Mouse (Mus musculus): ENCODE data around the gene Lrrc30. TPM values are rescaled to one million over a fixed set of nuclear protein-coding genes. Genes with fewer than 3 reads are reported as not detected.

Gene Lrrc30
- polyA plus RNA-seq, 1 experiment from 2014 or later, result not detected

DNA sequence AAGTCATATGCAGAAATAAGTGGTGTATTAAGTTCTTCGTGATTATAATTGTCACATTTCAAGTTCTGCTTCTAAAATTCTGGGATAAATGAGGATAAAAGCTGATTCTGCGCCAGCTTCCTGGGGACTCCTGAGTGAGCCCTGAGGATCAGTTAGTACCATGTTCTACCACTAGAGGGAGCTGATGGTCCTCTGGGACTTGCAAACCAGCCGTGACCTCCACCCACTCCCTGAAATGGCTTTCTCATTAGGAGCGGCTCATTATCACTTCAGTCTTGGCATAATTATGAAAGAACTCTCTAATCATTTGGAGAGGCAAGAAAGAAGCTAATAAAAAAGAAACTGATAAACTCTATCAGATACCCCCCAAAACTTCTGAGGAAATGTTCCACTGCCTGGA, 19.0 kb upstream of the Lrrc30 start:
- Histone ChIP-seq H3K27ac (replicated peaks) (no peak overlapping the region), H3K9ac (ENCODE audit: low read length) (no peak overlapping the region), H3K4me2 (replicated peaks; ENCODE audit: low read depth) (no peak overlapping the region), H3K36me3 (ENCODE audit: control insufficient read depth, insufficient read depth, low read length) (no peaks in the 10 kb centered on the region), H3K27me3 (ENCODE audit: control insufficient read depth, insufficient read depth, low read length) (no peaks in the 10 kb centered on the region), H3K9me3 (ENCODE audit: control insufficient read depth, low read length) (no peaks in the 10 kb centered on the region), H3K4me3 (ENCODE audit: low read depth, low read length) (no peak overlapping the region), H3K4me1 (replicated peaks; ENCODE audit: control insufficient read depth, insufficient read depth) (no peaks in the 10 kb centered on the region)
- 8% methylated on average over 4 of the region's 4 CpGs for WGBS
- DNase-seq (ENCODE audit: low spot score), result peak; percentile 52
- TF ChIP-seq EP300 (optimal IDR thresholded peaks at IDR 0.05) (no peak), CTCF (IDR thresholded peaks at IDR 0.05; ENCODE audit: low read depth) (peak; percentile 92)
- ATAC-seq (ENCODE audit: low FRiP score, low TSS enrichment), result no peak

DNA sequence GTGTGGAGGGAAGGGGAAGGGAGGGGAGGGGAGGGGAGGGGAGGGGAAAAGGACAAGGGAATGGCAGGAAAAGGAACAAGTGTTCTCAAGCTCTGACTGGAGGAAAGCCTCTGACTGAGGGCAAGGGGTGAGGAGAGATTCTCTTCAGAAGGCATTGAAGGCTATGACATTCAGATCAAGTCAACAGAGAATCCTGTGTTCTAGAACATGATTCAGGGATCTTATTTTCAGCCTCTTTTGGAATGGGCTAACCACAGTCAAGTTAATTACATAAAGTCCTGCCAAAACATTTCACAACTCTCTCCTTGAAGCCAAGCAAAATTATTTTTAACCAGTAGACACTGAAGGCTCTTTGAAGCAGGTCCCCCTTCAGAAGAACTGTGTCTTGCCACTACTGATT, 9.1 kb upstream of the Lrrc30 start:
- no peak overlapping the region for H3K9ac ChIP-seq (ENCODE audit: low read length)
- TF ChIP-seq CTCF (IDR thresholded peaks at IDR 0.05; ENCODE audit: low read depth) (no peak), EP300 (optimal IDR thresholded peaks at IDR 0.05) (no peak)
- H3K9me3 ChIP-seq (ENCODE audit: control insufficient read depth, low read length), result no peaks in the 10 kb centered on the region
- H3K36me3 ChIP-seq (ENCODE audit: control insufficient read depth, insufficient read depth, low read length), result no peaks in the 10 kb centered on the region
- no peak overlapping the region for H3K4me3 ChIP-seq (ENCODE audit: low read depth, low read length)
- H3K27ac ChIP-seq (replicated peaks), result no peak overlapping the region
- no peak overlapping the region for H3K4me2 ChIP-seq (replicated peaks; ENCODE audit: low read depth)
- no peaks in the 10 kb centered on the region for H3K4me1 ChIP-seq (replicated peaks; ENCODE audit: control insufficient read depth, insufficient read depth)
- DNase-seq (ENCODE audit: low spot score), result no peak
- ATAC-seq (ENCODE audit: low FRiP score, low TSS enrichment), result no peak
- H3K27me3 ChIP-seq (ENCODE audit: control insufficient read depth, insufficient read depth, low read length), result no peaks in the 10 kb centered on the region

DNA sequence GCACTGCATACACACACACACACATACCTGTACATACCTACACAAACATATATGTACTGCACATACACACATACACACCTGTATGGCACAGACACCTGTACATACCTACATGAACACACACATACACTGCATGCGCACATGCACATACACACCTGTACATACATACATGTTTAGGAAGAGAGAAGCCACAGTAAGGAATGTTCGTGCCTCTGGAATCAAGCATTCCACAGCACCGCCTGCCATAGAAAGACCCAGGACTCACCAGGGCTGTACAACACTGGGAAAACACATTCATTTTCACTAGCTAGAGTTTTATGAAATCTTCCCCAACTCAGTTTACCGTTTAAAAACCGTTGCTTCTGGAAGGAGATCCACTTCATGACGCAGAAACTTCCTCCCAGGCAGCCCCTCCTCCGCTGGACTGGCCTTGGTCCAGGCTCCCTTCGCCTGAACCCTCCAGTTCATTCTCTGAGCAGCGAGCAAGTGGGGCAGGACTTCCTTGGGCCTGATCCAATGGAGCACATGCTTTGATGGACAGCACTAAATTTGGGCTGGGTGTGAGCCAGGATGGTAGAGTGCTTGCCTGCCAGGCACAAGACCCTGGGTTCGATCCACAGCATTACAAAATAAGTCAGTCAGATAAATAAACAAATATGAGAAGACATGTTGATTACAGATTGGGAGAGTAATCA, 5.7 kb upstream of the Lrrc30 start:
- peak; percentile 21 for DNase-seq (ENCODE audit: low spot score)

DNA sequence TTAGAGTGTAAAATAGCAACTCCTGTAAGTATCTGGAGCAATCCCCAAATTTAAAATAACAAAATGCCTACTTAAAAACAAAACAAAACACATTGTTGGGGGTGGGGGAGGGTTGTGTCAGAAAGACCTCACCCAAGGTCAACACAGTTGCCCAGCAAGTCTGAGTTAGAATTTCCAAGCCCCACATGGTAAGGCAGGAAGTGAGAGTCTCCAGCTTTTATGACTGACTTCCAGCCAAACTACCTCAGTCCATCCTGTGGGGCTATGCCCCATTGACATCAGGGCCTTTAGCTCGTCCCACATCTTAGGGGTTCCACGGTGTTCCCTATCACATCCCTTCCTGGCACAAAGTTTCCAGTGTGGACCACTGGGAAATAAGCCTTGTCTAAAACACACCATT, 4.4 kb upstream of the Lrrc30 start:
- WGBS, result 92% methylated on average over 2 of the region's 2 CpGs
- ATAC-seq (ENCODE audit: low FRiP score, low TSS enrichment) (no peak), DNase-seq (ENCODE audit: low spot score) (no peak)
- Histone ChIP-seq H3K9me3 (ENCODE audit: control insufficient read depth, low read length) (no peaks in the 10 kb centered on the region), H3K4me1 (replicated peaks; ENCODE audit: control insufficient read depth, insufficient read depth) (no peaks in the 10 kb centered on the region), H3K9ac (ENCODE audit: low read length) (no peak overlapping the region), H3K36me3 (ENCODE audit: control insufficient read depth, insufficient read depth, low read length) (no peaks in the 10 kb centered on the region), H3K27ac (replicated peaks) (no peak overlapping the region), H3K27me3 (ENCODE audit: control insufficient read depth, insufficient read depth, low read length) (no peaks in the 10 kb centered on the region), H3K4me2 (replicated peaks; ENCODE audit: low read depth) (no peak overlapping the region), H3K4me3 (ENCODE audit: low read depth, low read length) (no peak overlapping the region)
- TF ChIP-seq EP300 (optimal IDR thresholded peaks at IDR 0.05), result no peak
- TF ChIP-seq CTCF (IDR thresholded peaks at IDR 0.05; ENCODE audit: low read depth), result no peak

More for the DNA sequence above, 5.7 kb upstream of the Lrrc30 start:
- Histone ChIP-seq H3K27ac (replicated peaks) (no peak overlapping the region), H3K4me2 (replicated peaks; ENCODE audit: low read depth) (no peak overlapping the region), H3K36me3 (ENCODE audit: control insufficient read depth, insufficient read depth, low read length) (no peaks in the 10 kb centered on the region), H3K4me1 (replicated peaks; ENCODE audit: control insufficient read depth, insufficient read depth) (no peaks in the 10 kb centered on the region), H3K4me3 (ENCODE audit: low read depth, low read length) (no peak overlapping the region), H3K9ac (ENCODE audit: low read length) (no peak overlapping the region), H3K27me3 (ENCODE audit: control insufficient read depth, insufficient read depth, low read length) (no peaks in the 10 kb centered on the region), H3K9me3 (ENCODE audit: control insufficient read depth, low read length) (no peaks in the 10 kb centered on the region)
- TF ChIP-seq CTCF (IDR thresholded peaks at IDR 0.05; ENCODE audit: low read depth) (no peak), EP300 (optimal IDR thresholded peaks at IDR 0.05) (no peak)
- no peak for ATAC-seq (ENCODE audit: low FRiP score, low TSS enrichment)
- WGBS, result 47% methylated on average over 10 of the region's 10 CpGs

DNA sequence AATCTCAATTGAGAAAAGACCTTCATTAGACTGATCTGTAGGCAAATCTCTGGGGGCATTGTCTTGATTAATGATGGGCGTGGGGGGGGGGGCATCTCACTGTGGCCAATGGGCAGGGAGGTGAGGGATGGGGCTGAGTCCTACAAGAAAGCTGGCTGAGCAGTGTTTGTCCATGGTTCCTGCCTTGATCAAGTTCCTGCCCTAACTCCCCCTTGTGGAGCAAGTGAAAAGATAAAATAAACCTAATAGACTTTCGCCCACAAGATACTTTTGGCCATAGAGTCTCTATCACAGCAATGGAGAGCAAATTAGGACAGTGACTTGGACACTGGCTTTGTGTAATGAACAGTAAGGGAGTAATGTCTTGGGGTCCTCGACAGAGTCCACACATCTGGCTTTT, 3.8 kb upstream of the Lrrc30 start:
- H3K27ac ChIP-seq (replicated peaks), result no peak overlapping the region
- no peak overlapping the region for H3K9ac ChIP-seq (ENCODE audit: low read length)
- H3K27me3 ChIP-seq (ENCODE audit: control insufficient read depth, insufficient read depth, low read length), result no peaks in the 10 kb centered on the region
- no peak overlapping the region for H3K4me3 ChIP-seq (ENCODE audit: low read depth, low read length)
- whole genome bisulfite sequencing, result 64% methylated on average over 3 of the region's 3 CpGs
- no peak for ATAC-seq (ENCODE audit: low FRiP score, low TSS enrichment)
- no peak for DNase-seq (ENCODE audit: low spot score)
- TF ChIP-seq EP300 (optimal IDR thresholded peaks at IDR 0.05), result no peak
- peak; percentile 55 for TF ChIP-seq CTCF (IDR thresholded peaks at IDR 0.05; ENCODE audit: low read depth)
- no peak overlapping the region for H3K4me2 ChIP-seq (replicated peaks; ENCODE audit: low read depth)
- H3K4me1 ChIP-seq (replicated peaks; ENCODE audit: control insufficient read depth, insufficient read depth), result no peaks in the 10 kb centered on the region
- H3K9me3 ChIP-seq (ENCODE audit: control insufficient read depth, low read length), result no peaks in the 10 kb centered on the region
- H3K36me3 ChIP-seq (ENCODE audit: control insufficient read depth, insufficient read depth, low read length), result no peaks in the 10 kb centered on the region

DNA sequence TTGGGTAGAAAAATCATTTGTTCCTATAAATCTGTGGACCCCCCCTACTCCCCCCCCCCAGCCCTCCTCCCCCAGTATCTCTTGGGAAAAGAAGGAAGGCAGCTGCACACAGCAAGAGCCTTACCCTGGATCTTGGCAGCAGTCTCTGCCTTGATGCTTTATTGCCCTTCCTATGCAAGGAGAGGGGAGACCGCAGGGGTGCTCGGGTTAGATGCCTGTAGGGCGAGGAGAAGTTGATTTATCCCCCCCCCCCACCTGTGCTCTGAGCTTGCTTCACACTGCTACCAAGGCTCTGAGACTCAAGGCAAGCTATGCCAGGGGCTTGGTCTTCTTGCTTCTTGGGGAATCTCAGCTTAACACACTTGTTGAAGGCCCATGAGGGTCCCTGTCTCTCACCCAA, 2.8 kb downstream of the Lrrc30 start:
- Histone ChIP-seq H3K9ac (ENCODE audit: low read length) (no peak overlapping the region), H3K27ac (replicated peaks) (no peak overlapping the region), H3K9me3 (ENCODE audit: control insufficient read depth, low read length) (no peaks in the 10 kb centered on the region), H3K36me3 (ENCODE audit: control insufficient read depth, insufficient read depth, low read length) (no peaks in the 10 kb centered on the region), H3K27me3 (ENCODE audit: control insufficient read depth, insufficient read depth, low read length) (no peaks in the 10 kb centered on the region), H3K4me3 (ENCODE audit: low read depth, low read length) (no peak overlapping the region), H3K4me1 (replicated peaks; ENCODE audit: control insufficient read depth, insufficient read depth) (no peaks in the 10 kb centered on the region), H3K4me2 (replicated peaks; ENCODE audit: low read depth) (no peak overlapping the region)
- no peak for TF ChIP-seq CTCF (IDR thresholded peaks at IDR 0.05; ENCODE audit: low read depth)
- TF ChIP-seq EP300 (optimal IDR thresholded peaks at IDR 0.05), result no peak
- DNase-seq (ENCODE audit: low spot score) (no peak), ATAC-seq (ENCODE audit: low FRiP score, low TSS enrichment) (no peak)
- 58% methylated on average over 3 of the region's 3 CpGs for WGBS
